Comparison of ENCODE assay signal across 9 mouse cellular contexts in the genomic region with DNA sequence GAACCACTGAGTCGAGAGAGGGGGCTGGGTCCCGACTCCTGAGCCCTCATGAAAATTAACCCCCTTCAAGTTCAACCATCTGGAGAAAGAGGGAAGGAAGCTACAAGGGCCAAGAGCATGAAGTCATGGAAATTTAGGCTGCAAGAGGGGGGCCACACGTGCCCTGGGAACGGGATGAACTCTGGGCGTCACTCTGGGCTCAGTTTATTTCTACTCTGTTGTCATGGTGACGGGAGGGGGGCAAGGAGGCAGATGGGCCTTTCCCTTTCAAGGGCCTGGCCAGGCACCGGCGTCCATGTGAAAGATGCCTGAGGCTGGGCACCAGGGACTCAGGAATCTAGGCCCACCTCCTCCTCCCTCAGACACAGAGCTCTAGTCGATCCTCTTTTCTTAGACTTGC. TPM values are rescaled to one million over a fixed set of nuclear protein-coding genes. Genes with fewer than 3 reads are reported as not detected.
A peak's percentile ranks its signal among the peaks of the same experiment; 100 is the strongest.
DNase-seq lines count a peak whose midpoint lies in the region; ATAC-seq and TF ChIP-seq lines count a peak whose summit lies in the region.
"Had no signal": no experiment of that assay in that cellular context is flagged by ENCODE, and none has a peak within 500 bp of the region (broad histone marks: within the 10 kb centered on the region; RNA-seq: fewer than 3 reads in every experiment).

No protein-coding gene starts in this region.

- H3K36me3 ChIP-seq in liver, embryonic 12.5 days = peaks cover 59% of the 10 kb centered on the region
- peaks cover 26% of the 10 kb centered on the region for H3K36me3 ChIP-seq in liver, embryonic 11.5 days (ENCODE audit: control insufficient read depth, insufficient read depth, low read length)
- peaks cover 39% of the 10 kb centered on the region for H3K36me3 ChIP-seq in forebrain, embryonic 14.5 days (ENCODE audit: control insufficient read depth, insufficient read depth, low read length)
- H3K36me3 ChIP-seq in limb, embryonic 12.5 days = peaks cover 45% of the 10 kb centered on the region
- peaks cover 27% of the 10 kb centered on the region for H3K36me3 ChIP-seq in midbrain, postnatal 0 days (ENCODE audit: insufficient read depth, low read length)

- H3K27me3 ChIP-seq in liver, embryonic 12.5 days (replicated peaks) = no peaks in the 10 kb centered on the region
- no peaks in the 10 kb centered on the region for H3K27me3 ChIP-seq in liver, embryonic 11.5 days (replicated peaks; ENCODE audit: control insufficient read depth, insufficient read depth, low read length)
- H3K27me3 ChIP-seq in forebrain, embryonic 14.5 days (replicated peaks; ENCODE audit: control insufficient read depth, insufficient read depth, low read length) = no peaks in the 10 kb centered on the region
- no peaks in the 10 kb centered on the region for H3K27me3 ChIP-seq in limb, embryonic 12.5 days
- H3K27me3 ChIP-seq in midbrain, postnatal 0 days (ENCODE audit: insufficient read depth, low read length) = no peaks in the 10 kb centered on the region
- H3K27me3 ChIP-seq: Patski had no signal

- peaks cover 72% of the 10 kb centered on the region for H3K4me1 ChIP-seq in liver, embryonic 12.5 days
- H3K4me1 ChIP-seq in liver, embryonic 11.5 days (replicated peaks; ENCODE audit: control insufficient read depth, insufficient read depth, low read length) = peaks cover 33% of the 10 kb centered on the region
- peaks cover 30% of the 10 kb centered on the region for H3K4me1 ChIP-seq in forebrain, embryonic 14.5 days (ENCODE audit: control insufficient read depth, insufficient read depth, low read length)
- H3K4me1 ChIP-seq in limb, embryonic 12.5 days (replicated peaks) = peaks cover 31% of the 10 kb centered on the region
- peaks cover 20% of the 10 kb centered on the region; the same call in 1 of the 2 replicates for H3K4me1 ChIP-seq in midbrain, postnatal 0 days (ENCODE audit: insufficient read depth, low read length)

- no peaks in the 10 kb centered on the region for H3K9me3 ChIP-seq in liver, embryonic 12.5 days (replicated peaks)
- H3K9me3 ChIP-seq in liver, embryonic 11.5 days (ENCODE audit: control insufficient read depth, low read length) = no peaks in the 10 kb centered on the region
- H3K9me3 ChIP-seq in forebrain, embryonic 14.5 days (replicated peaks; ENCODE audit: control insufficient read depth, low read length) = no peaks in the 10 kb centered on the region
- no peaks in the 10 kb centered on the region for H3K9me3 ChIP-seq in limb, embryonic 12.5 days
- H3K9me3 ChIP-seq in midbrain, postnatal 0 days (ENCODE audit: low read length) = no peaks in the 10 kb centered on the region

- peak overlapping the region; percentile 77 for H3K4me2 ChIP-seq in liver, embryonic 12.5 days
- no peak overlapping the region; the same call in 1 of the 2 replicates for H3K4me2 ChIP-seq in liver, embryonic 11.5 days
- H3K4me2 ChIP-seq in forebrain, embryonic 14.5 days (ENCODE audit: low read length) = peak overlapping the region; percentile 24
- H3K4me2 ChIP-seq in limb, embryonic 12.5 days = peak overlapping the region; percentile 15; the same call in 1 of the 2 replicates
- H3K4me2 ChIP-seq in midbrain, postnatal 0 days (ENCODE audit: low read depth, low read length, poor library complexity, severe bottlenecking) = peak overlapping the region; percentile 23; the same call in 1 of the 2 replicates

- no peak overlapping the region for H3K27ac ChIP-seq in liver, embryonic 12.5 days
- H3K27ac ChIP-seq in liver, embryonic 11.5 days (ENCODE audit: low read depth, low read length) = no peak overlapping the region
- no peak overlapping the region for H3K27ac ChIP-seq in forebrain, embryonic 14.5 days (ENCODE audit: low read depth, low read length)
- no peak overlapping the region for H3K27ac ChIP-seq in limb, embryonic 12.5 days
- H3K27ac ChIP-seq in midbrain, postnatal 0 days (ENCODE audit: low read depth, low read length) = no peak overlapping the region

- H3K9ac ChIP-seq in liver, embryonic 12.5 days = peak overlapping the region; percentile 95; the same call in 1 of the 2 replicates
- no peak overlapping the region for H3K9ac ChIP-seq in liver, embryonic 11.5 days (ENCODE audit: low read depth, low read length)
- peak overlapping the region; percentile 33; the same call in 1 of the 2 replicates for H3K9ac ChIP-seq in forebrain, embryonic 14.5 days (ENCODE audit: low read length)
- H3K9ac ChIP-seq in limb, embryonic 12.5 days (replicated peaks) = peak overlapping the region; percentile 3; the same call in 1 of the 2 replicates
- H3K9ac ChIP-seq in midbrain, postnatal 0 days (replicated peaks; ENCODE audit: low read length, poor library complexity, severe bottlenecking) = no peak overlapping the region

- WGBS in liver, embryonic 12.5 days (ENCODE audit: insufficient replicate concordance) = 54% methylated on average over 9 of the region's 9 CpGs
- WGBS in liver, embryonic 11.5 days = 38% methylated on average over 9 of the region's 9 CpGs
- WGBS in forebrain, embryonic 14.5 days = 18% methylated on average over 9 of the region's 9 CpGs
- 34% methylated on average over 9 of the region's 9 CpGs for WGBS in limb, embryonic 12.5 days
- WGBS in midbrain, postnatal 0 days = 10% methylated on average over 9 of the region's 9 CpGs

- intact Hi-C loops in heart, postnatal 25 days (cut with DNase I) = loop anchor here (2.0 kb wide), 1 partner anchor 19 kb away; no protein-coding TSS in a partner anchor

- DNase-seq in liver, embryonic 11.5 days (ENCODE audit: low spot score) = no peak
- DNase-seq in forebrain, embryonic 14.5 days (ENCODE audit: low spot score) = peak; percentile 61
- DNase-seq in heart, postnatal 25 days (ENCODE audit: low spot score) = peak; percentile 87
- DNase-seq in midbrain, postnatal 0 days (ENCODE audit: low spot score) = peak; percentile 76
- DNase-seq in left cerebral cortex, adult 11 months (ENCODE audit: low spot score) = no peak

- no peak overlapping the region for H3K4me3 ChIP-seq in liver, embryonic 12.5 days
- H3K4me3 ChIP-seq in liver, embryonic 11.5 days (ENCODE audit: low read depth, low read length) = no peak overlapping the region
- H3K4me3 ChIP-seq in forebrain, embryonic 14.5 days (ENCODE audit: low read depth, low read length) = no peak overlapping the region
- no peak overlapping the region for H3K4me3 ChIP-seq in limb, embryonic 12.5 days (replicated peaks)
- H3K4me3 ChIP-seq in midbrain, postnatal 0 days (ENCODE audit: low read depth, low read length) = no peak overlapping the region

- TF ChIP-seq CTCF in midbrain, postnatal 0 days (IDR thresholded peaks at IDR 0.05) = no peak

- no peak for ATAC-seq in liver, embryonic 12.5 days
- ATAC-seq in liver, embryonic 11.5 days (replicated peaks; ENCODE audit: low FRiP score) = no peak
- ATAC-seq in forebrain, embryonic 14.5 days = no peak
- ATAC-seq in limb, embryonic 12.5 days (ENCODE audit: insufficient number of reproducible peaks, insufficient read depth, low FRiP score, low TSS enrichment, low read depth) = no peak
- no peak for ATAC-seq in midbrain, postnatal 0 days (ENCODE audit: low FRiP score)
- ATAC-seq in activated CD4-positive, CD25-positive, alpha-beta regulatory T cell, adult 4 months = no peak
- ATAC-seq: Patski had no signal

RNA-seq across cellular contexts. Expression of gene Ppp1r12c, which starts 3.2 kb away (rescaled TPM):
- polyA plus RNA-seq in liver, embryonic 12.5 days (2016; fragmentation: Nextera tagmentation; extraction: Ambion mirVana) = 41.1 and 42.9 TPM in 2 replicates
- 46.2 and 48.0 TPM in 2 replicates for polyA plus RNA-seq in liver, embryonic 11.5 days (2014; fragmentation: Nextera tagmentation; extraction: Ambion mirVana)
- 29.4 and 32.1 TPM in 2 replicates for polyA plus RNA-seq in forebrain, embryonic 14.5 days (2014; fragmentation: Nextera tagmentation; extraction: Ambion mirVana)
- total RNA-seq in heart, postnatal 25 days (2021) = 10 to 100 TPM; 54.7 to 61.2 TPM
- polyA plus RNA-seq in limb, embryonic 12.5 days (2016; fragmentation: Nextera tagmentation; extraction: Ambion mirVana) = 65.3 and 70.3 TPM in 2 replicates
- total RNA-seq in midbrain, postnatal 0 days (2014; rRNA removed) = 75.5 and 114 TPM in 2 replicates
- polyA plus RNA-seq in midbrain, postnatal 0 days (2015; fragmentation: Nextera tagmentation; extraction: Ambion mirVana) = 34.6 and 35.0 TPM in 2 replicates
- polyA plus RNA-seq in activated CD4-positive, CD25-positive, alpha-beta regulatory T cell, adult 4 months (2017; shearing (Covaris generic)) = 10 to 100 TPM; 21.6 to 26.6 TPM

RNA-seq across cellular contexts. Expression of gene Tnnt1, which starts 17.9 kb away (rescaled TPM):
- 13.7 and 17.9 TPM in 2 replicates for polyA plus RNA-seq in liver, embryonic 12.5 days (2016; fragmentation: Nextera tagmentation; extraction: Ambion mirVana)
- polyA plus RNA-seq in liver, embryonic 11.5 days (2014; fragmentation: Nextera tagmentation; extraction: Ambion mirVana) = 25.1 and 27.7 TPM in 2 replicates
- 1.4 and 2.3 TPM in 2 replicates for polyA plus RNA-seq in forebrain, embryonic 14.5 days (2014; fragmentation: Nextera tagmentation; extraction: Ambion mirVana)
- total RNA-seq in heart, postnatal 25 days (2021) = 10 to 100 TPM; 26.1 to 30.7 TPM
- polyA plus RNA-seq in limb, embryonic 12.5 days (2016; fragmentation: Nextera tagmentation; extraction: Ambion mirVana) = 186 and 195 TPM in 2 replicates
- total RNA-seq in midbrain, postnatal 0 days (2014; rRNA removed) = 2.9 and 4.2 TPM in 2 replicates
- polyA plus RNA-seq in midbrain, postnatal 0 days (2015; fragmentation: Nextera tagmentation; extraction: Ambion mirVana) = 3.3 and 4.1 TPM in 2 replicates
- polyA plus RNA-seq in activated CD4-positive, CD25-positive, alpha-beta regulatory T cell, adult 4 months (2017; shearing (Covaris generic)) = 10 to 100 TPM in 1 of 2 experiments, 1 to 10 TPM in 1; 4.9 to 10.4 TPM
- polyA plus RNA-seq: Patski had no signal

RNA-seq across cellular contexts. Expression of gene Tnni3, which starts 25.8 kb away (rescaled TPM):
- polyA plus RNA-seq in liver, embryonic 12.5 days (2016; fragmentation: Nextera tagmentation; extraction: Ambion mirVana) = 1.7 and 1.8 TPM in 2 replicates
- 8.9 and 17.0 TPM in 2 replicates for polyA plus RNA-seq in liver, embryonic 11.5 days (2014; fragmentation: Nextera tagmentation; extraction: Ambion mirVana)
- polyA plus RNA-seq in forebrain, embryonic 14.5 days (2014; fragmentation: Nextera tagmentation; extraction: Ambion mirVana) = 0.81 and 1.7 TPM in 2 replicates
- over 10,000 TPM in 1 of 2 experiments, 1,000 to 10,000 TPM in 1; 9,719 to 10,316 TPM for total RNA-seq in heart, postnatal 25 days (2021)
- polyA plus RNA-seq in limb, embryonic 12.5 days (2016; fragmentation: Nextera tagmentation; extraction: Ambion mirVana) = 4.3 and 5.7 TPM in 2 replicates
- total RNA-seq in midbrain, postnatal 0 days (2014; rRNA removed) = 4.1 TPM in 1 of 2 replicates, not detected in the other
- polyA plus RNA-seq in midbrain, postnatal 0 days (2015; fragmentation: Nextera tagmentation; extraction: Ambion mirVana) = 1.4 and 1.7 TPM in 2 replicates
- polyA plus RNA-seq in activated CD4-positive, CD25-positive, alpha-beta regulatory T cell, adult 4 months (2017; shearing (Covaris generic)) = 1 to 10 TPM; 1.7 to 3.6 TPM

RNA-seq across cellular contexts. Expression of gene Dnaaf3, which starts 34.0 kb away (rescaled TPM):
- polyA plus RNA-seq in liver, embryonic 12.5 days (2016; fragmentation: Nextera tagmentation; extraction: Ambion mirVana) = 0.24 and 0.26 TPM in 2 replicates
- 0.22 and 0.45 TPM in 2 replicates for polyA plus RNA-seq in liver, embryonic 11.5 days (2014; fragmentation: Nextera tagmentation; extraction: Ambion mirVana)
- polyA plus RNA-seq in forebrain, embryonic 14.5 days (2014; fragmentation: Nextera tagmentation; extraction: Ambion mirVana) = 0.55 and 0.72 TPM in 2 replicates
- 1 to 10 TPM; 2.6 to 3.2 TPM for total RNA-seq in heart, postnatal 25 days (2021)
- polyA plus RNA-seq in limb, embryonic 12.5 days (2016; fragmentation: Nextera tagmentation; extraction: Ambion mirVana) = 3.7 and 4.1 TPM in 2 replicates
- total RNA-seq in midbrain, postnatal 0 days (2014; rRNA removed) = 0.80 and 2.4 TPM in 2 replicates
- polyA plus RNA-seq in midbrain, postnatal 0 days (2015; fragmentation: Nextera tagmentation; extraction: Ambion mirVana) = 1.3 and 1.7 TPM in 2 replicates
- polyA plus RNA-seq in activated CD4-positive, CD25-positive, alpha-beta regulatory T cell, adult 4 months (2017; shearing (Covaris generic)) = 1 to 10 TPM in 1 of 2 experiments, under 1 TPM in 1; 0.93 to 1.6 TPM

RNA-seq across cellular contexts. Expression of gene Eps8l1, which starts 37.8 kb away (rescaled TPM):
- 1.3 and 2.1 TPM in 2 replicates for polyA plus RNA-seq in liver, embryonic 12.5 days (2016; fragmentation: Nextera tagmentation; extraction: Ambion mirVana)
- polyA plus RNA-seq in liver, embryonic 11.5 days (2014; fragmentation: Nextera tagmentation; extraction: Ambion mirVana) = 2.0 and 2.6 TPM in 2 replicates
- polyA plus RNA-seq in forebrain, embryonic 14.5 days (2014; fragmentation: Nextera tagmentation; extraction: Ambion mirVana) = 2.9 and 5.6 TPM in 2 replicates
- 1 to 10 TPM; 2.3 to 3.6 TPM for total RNA-seq in heart, postnatal 25 days (2021)
- polyA plus RNA-seq in limb, embryonic 12.5 days (2016; fragmentation: Nextera tagmentation; extraction: Ambion mirVana) = 6.2 and 6.4 TPM in 2 replicates
- 3.9 and 13.3 TPM in 2 replicates for total RNA-seq in midbrain, postnatal 0 days (2014; rRNA removed)
- polyA plus RNA-seq in midbrain, postnatal 0 days (2015; fragmentation: Nextera tagmentation; extraction: Ambion mirVana) = 5.2 and 7.4 TPM in 2 replicates
- polyA plus RNA-seq in activated CD4-positive, CD25-positive, alpha-beta regulatory T cell, adult 4 months (2017; shearing (Covaris generic)) = 10 to 100 TPM in 1 of 2 experiments, 1 to 10 TPM in 1; 4.8 to 14.3 TPM

Comparison
In these comparisons a context has a peak if more than half of its experiments do, and no peak if none do; other contexts are left out.
1. H3K9ac ChIP-seq: peak in liver, embryonic 12.5 days (single experiment), forebrain, embryonic 14.5 days (single experiment) and limb, embryonic 12.5 days (single experiment); none in liver, embryonic 11.5 days (single experiment) and midbrain, postnatal 0 days (single experiment).
2. DNase-seq: peak in forebrain, embryonic 14.5 days (single experiment), heart, postnatal 25 days (single experiment) and midbrain, postnatal 0 days (single experiment); none in liver, embryonic 11.5 days (single experiment) and left cerebral cortex, adult 11 months (single experiment).